Mouse (Mus musculus) CD8-positive naive resting alpha-beta T cell, adult 2 months (primary cell): ENCODE data around the gene Map6.

Experiments used
- DNase-seq, 2 experiments: peaks; one replicate each; pipeline ENCODE4 v3.0.0; 2022; ENCODE audit warnings: low read depth in 2 of 2, low spot score in 2 of 2

Map6 gene

GRCm38 (mm10) chr7:99312671-99313143, 45.5 kb downstream of the Map6 start:
- no peak for DNase-seq

GRCm38 (mm10) chr7:99313253-99313652, 46.0 kb downstream of the Map6 start:
- DNase-seq = no peak

GRCm38 (mm10) chr7:99314565-99314964, 47.3 kb downstream of the Map6 start:
- no peak for DNase-seq

- no peak for DNase-seq
These were observed 49.0 kb downstream of the Map6 start for GRCm38 (mm10) chr7:99316207-99316606.

- DNase-seq = no peak
These were observed 50.2 kb downstream of the Map6 start for GRCm38 (mm10) chr7:99317475-99317874.

GRCm38 (mm10) chr7:99320524-99320923, 53.3 kb downstream of the Map6 start:
- DNase-seq = no peak

- DNase-seq = no peak
These were observed 55.6 kb downstream of the Map6 start for GRCm38 (mm10) chr7:99322691-99323320.

GRCm38 (mm10) chr7:99323321-99323700, 56.1 kb downstream of the Map6 start:
- DNase-seq = no peak

GRCm38 (mm10) chr7:99324810-99325209, 57.6 kb downstream of the Map6 start:
- DNase-seq = no peak

- no peak for DNase-seq
These were observed 58.9 kb downstream of the Map6 start for GRCm38 (mm10) chr7:99326128-99326527.

GRCm38 (mm10) chr7:99328847-99329246, 61.6 kb downstream of the Map6 start:
- DNase-seq = no peak

- DNase-seq = no peak
These were observed 62.8 kb downstream of the Map6 start for GRCm38 (mm10) chr7:99330012-99330411.

- peak; percentile 8 to 19 for DNase-seq
These were observed 65.7 kb downstream of the Map6 start for GRCm38 (mm10) chr7:99332774-99333480.

GRCm38 (mm10) chr7:99340736-99341135, 73.5 kb downstream of the Map6 start:
- no peak for DNase-seq

- no peak for DNase-seq
These were observed 76.3 kb downstream of the Map6 start for GRCm38 (mm10) chr7:99343577-99343976.

GRCm38 (mm10) chr7:99347268-99347667, 80.0 kb downstream of the Map6 start:
- no peak for DNase-seq

GRCm38 (mm10) chr7:99348883-99349282, 81.6 kb downstream of the Map6 start:
- DNase-seq = no peak

- no peak for DNase-seq
These were observed 82.8 kb downstream of the Map6 start for GRCm38 (mm10) chr7:99349782-99350720.

- no peak for DNase-seq
These were observed 84.0 kb downstream of the Map6 start for GRCm38 (mm10) chr7:99351104-99351801.

GRCm38 (mm10) chr7:99351802-99352517, 84.7 kb downstream of the Map6 start:
- DNase-seq = no peak
